ENCODE assay signal across 8 mouse cellular contexts in the genomic region with DNA sequence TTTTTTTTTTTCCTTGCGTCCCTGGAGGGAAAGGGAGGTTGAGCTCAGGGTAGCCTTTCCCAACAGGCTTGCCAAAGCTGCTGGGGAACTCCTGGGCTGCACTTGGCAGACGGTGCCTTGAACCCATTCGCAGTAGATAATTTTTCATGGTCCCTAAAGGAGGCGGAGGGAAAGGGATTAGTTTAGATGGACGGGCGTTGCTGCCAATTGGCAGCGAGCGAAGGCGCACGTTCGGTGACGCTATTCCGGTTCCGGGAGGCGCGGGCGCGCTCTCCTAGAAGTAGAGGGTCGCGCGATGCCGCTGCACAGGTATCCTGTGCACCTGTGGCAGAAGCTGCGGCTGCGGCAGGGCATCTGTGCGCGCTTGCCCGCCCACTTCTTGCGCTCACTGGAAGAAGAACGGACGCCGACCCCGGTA. TPM values are rescaled to one million over a fixed set of nuclear protein-coding genes. Genes with fewer than 3 reads are reported as not detected.
DNase-seq lines count a peak whose midpoint lies in the region; ATAC-seq lines count a peak whose summit lies in the region.

A gene (plus strand): TSS at position 234 of the 418 bp plus-strand sequence.

- H3K9ac ChIP-seq in hindbrain, embryonic 12.5 days, result peak within 1 kb of the TSS; percentile 77

- under 1% methylated on average over 32 of the region's 32 CpGs for WGBS in hindbrain, embryonic 12.5 days

- H3K4me3 ChIP-seq in hindbrain, embryonic 12.5 days, result peak within 1 kb of the TSS; percentile 78

- peaks cover 7% of the 10 kb centered on the region for H3K27me3 ChIP-seq in hindbrain, embryonic 12.5 days

- H3K36me3 ChIP-seq in hindbrain, embryonic 12.5 days, result peaks cover 33% of the 10 kb centered on the region

- no peaks in the 10 kb centered on the region for H3K9me3 ChIP-seq in hindbrain, embryonic 12.5 days (replicated peaks)

- H3K4me1 ChIP-seq in hindbrain, embryonic 12.5 days, result peaks cover 14% of the 10 kb centered on the region

- DNase-seq in NIH3T3 (ENCODE audit: low read depth), result peak; percentile 100
- peak; percentile 99 for DNase-seq in cerebellum, postnatal 10 days
- peak; percentile 82 to 87 for DNase-seq in frontal cortex, postnatal 10 days (ENCODE audit: low spot score in 2 of 2)
- peak; percentile 84 to 94 for DNase-seq in layer of hippocampus, postnatal 14 days (ENCODE audit: low spot score in 2 of 2)
- peak; percentile 94 for DNase-seq in lung, postnatal 14 days
- peak; percentile 97 for DNase-seq in retina, adult 2 months (ENCODE audit: low read depth, low spot score)
- DNase-seq in thymus, postnatal 36 days, result peak; percentile 86 to 87

- peak; percentile 89 for ATAC-seq in hindbrain, embryonic 12.5 days (ENCODE audit: low FRiP score)

- H3K27ac ChIP-seq in hindbrain, embryonic 12.5 days, result no peak within 1 kb of the TSS

- H3K4me2 ChIP-seq in hindbrain, embryonic 12.5 days (replicated peaks), result peak within 1 kb of the TSS; percentile 93

RNA-seq across cellular contexts. Expression of the gene that starts here (rescaled TPM):
- 171 and 184 TPM in 2 replicates for polyA plus RNA-seq in hindbrain, embryonic 12.5 days (2016; fragmentation: Nextera tagmentation; extraction: Ambion mirVana)
- 10 to 100 TPM; 70.6 to 71.1 TPM for total RNA-seq in layer of hippocampus, postnatal 14 days (2021)
